Mouse (Mus musculus): ENCODE results near the gene Gsdmc3. TPM values are rescaled to one million over a fixed set of nuclear protein-coding genes. Genes with fewer than 3 reads are reported as not detected.
"Not testable (repeated sequence)": the region's sequence is repeated elsewhere in the genome, so short reads cannot be mapped to it uniquely, and the experiment has no call there.

The Gsdmc3 gene
- not detected in 2 replicates for polyA plus RNA-seq (2014; fragmentation: Nextera tagmentation; extraction: Ambion mirVana)

GRCm38 (mm10) chr15:63878458-63878857 is at the start of gene Gsdmc3:
Gene Gsdmc3 (minus strand): TSS chr15:63878558.
- not testable (repeated sequence) for ATAC-seq (ENCODE audit: low FRiP score); H3K9ac ChIP-seq (ENCODE audit: low read depth, low read length); H3K4me2 ChIP-seq (replicated peaks; ENCODE audit: low read depth, low read length); H3K9me3 ChIP-seq (ENCODE audit: control insufficient read depth, low read length); H3K36me3 ChIP-seq (ENCODE audit: control insufficient read depth, insufficient read depth, low read length); DNase-seq (ENCODE audit: low spot score); H3K27me3 ChIP-seq (ENCODE audit: control insufficient read depth, insufficient read depth, low read length); H3K4me1 ChIP-seq (replicated peaks; ENCODE audit: control insufficient read depth, insufficient read depth, low read length); H3K4me3 ChIP-seq (ENCODE audit: low read depth, low read length); H3K27ac ChIP-seq (ENCODE audit: low read depth, low read length)
- WGBS = 86% methylated on average over 1 of the region's 3 CpGs

GRCm38 (mm10) chr15:63926201-63926600 is 47.8 kb upstream of the Gsdmc3 start:
- H3K9ac ChIP-seq (ENCODE audit: low read depth, low read length) = no peak overlapping the region
- H3K27ac ChIP-seq (ENCODE audit: low read depth, low read length) = no peak overlapping the region
- ATAC-seq (ENCODE audit: low FRiP score) = no peak
- 90% methylated on average over 3 of the region's 3 CpGs for WGBS
- no peaks in the 10 kb centered on the region for H3K4me1 ChIP-seq (replicated peaks; ENCODE audit: control insufficient read depth, insufficient read depth, low read length)
- DNase-seq (ENCODE audit: low spot score) = no peak
- no peaks in the 10 kb centered on the region for H3K27me3 ChIP-seq (ENCODE audit: control insufficient read depth, insufficient read depth, low read length)
- H3K4me3 ChIP-seq (ENCODE audit: low read depth, low read length) = no peak overlapping the region
- H3K9me3 ChIP-seq (ENCODE audit: control insufficient read depth, low read length) = no peaks in the 10 kb centered on the region
- H3K4me2 ChIP-seq (replicated peaks; ENCODE audit: low read depth, low read length) = no peak overlapping the region
- H3K36me3 ChIP-seq (ENCODE audit: control insufficient read depth, insufficient read depth, low read length) = no peaks in the 10 kb centered on the region

- Histone ChIP-seq H3K4me1 (replicated peaks; ENCODE audit: control insufficient read depth, insufficient read depth, low read length) (no peaks in the 10 kb centered on the region), H3K27me3 (ENCODE audit: control insufficient read depth, insufficient read depth, low read length) (no peaks in the 10 kb centered on the region), H3K27ac (ENCODE audit: low read depth, low read length) (no peak overlapping the region), H3K4me3 (ENCODE audit: low read depth, low read length) (no peak overlapping the region), H3K4me2 (replicated peaks; ENCODE audit: low read depth, low read length) (no peak overlapping the region), H3K36me3 (ENCODE audit: control insufficient read depth, insufficient read depth, low read length) (no peaks in the 10 kb centered on the region), H3K9me3 (ENCODE audit: control insufficient read depth, low read length) (no peaks in the 10 kb centered on the region), H3K9ac (ENCODE audit: low read depth, low read length) (no peak overlapping the region)
- WGBS = 100% methylated on average over 1 of the region's 1 CpGs
- ATAC-seq (ENCODE audit: low FRiP score) (no peak), DNase-seq (ENCODE audit: low spot score) (no peak)
Measured at GRCm38 (mm10) chr15:63924484-63924883, 46.1 kb upstream of the Gsdmc3 start.

GRCm38 (mm10) chr15:63921618-63922017 is 43.3 kb upstream of the Gsdmc3 start:
- H3K27me3 ChIP-seq (ENCODE audit: control insufficient read depth, insufficient read depth, low read length); H3K4me3 ChIP-seq (ENCODE audit: low read depth, low read length); H3K4me1 ChIP-seq (replicated peaks; ENCODE audit: control insufficient read depth, insufficient read depth, low read length); H3K27ac ChIP-seq (ENCODE audit: low read depth, low read length); ATAC-seq (ENCODE audit: low FRiP score); DNase-seq (ENCODE audit: low spot score); H3K36me3 ChIP-seq (ENCODE audit: control insufficient read depth, insufficient read depth, low read length); H3K9ac ChIP-seq (ENCODE audit: low read depth, low read length); H3K4me2 ChIP-seq (replicated peaks; ENCODE audit: low read depth, low read length); H3K9me3 ChIP-seq (ENCODE audit: control insufficient read depth, low read length): not testable (repeated sequence)
- 96% methylated on average over 2 of the region's 5 CpGs for WGBS

- not testable (repeated sequence) for H3K4me1 ChIP-seq (replicated peaks; ENCODE audit: control insufficient read depth, insufficient read depth, low read length); H3K4me2 ChIP-seq (replicated peaks; ENCODE audit: low read depth, low read length); H3K4me3 ChIP-seq (ENCODE audit: low read depth, low read length); H3K27me3 ChIP-seq (ENCODE audit: control insufficient read depth, insufficient read depth, low read length); H3K9me3 ChIP-seq (ENCODE audit: control insufficient read depth, low read length); ATAC-seq (ENCODE audit: low FRiP score); H3K36me3 ChIP-seq (ENCODE audit: control insufficient read depth, insufficient read depth, low read length); H3K27ac ChIP-seq (ENCODE audit: low read depth, low read length); DNase-seq (ENCODE audit: low spot score); H3K9ac ChIP-seq (ENCODE audit: low read depth, low read length)
- WGBS = 55% methylated on average over 1 of the region's 2 CpGs
Measured at GRCm38 (mm10) chr15:63919728-63920127, 41.4 kb upstream of the Gsdmc3 start.

- ATAC-seq (ENCODE audit: low FRiP score) = not testable (repeated sequence)
- 94% methylated on average over 4 of the region's 4 CpGs for WGBS
Measured at GRCm38 (mm10) chr15:63916584-63916983, 38.2 kb upstream of the Gsdmc3 start.

GRCm38 (mm10) chr15:63912197-63912596 is 33.8 kb upstream of the Gsdmc3 start, which contains the start of gene Gsdmc4:
Gene Gsdmc4 (minus strand): TSS chr15:63912297.
- H3K36me3 ChIP-seq (ENCODE audit: control insufficient read depth, insufficient read depth, low read length); H3K27me3 ChIP-seq (ENCODE audit: control insufficient read depth, insufficient read depth, low read length); H3K4me1 ChIP-seq (replicated peaks; ENCODE audit: control insufficient read depth, insufficient read depth, low read length); H3K9me3 ChIP-seq (ENCODE audit: control insufficient read depth, low read length); DNase-seq (ENCODE audit: low spot score); H3K9ac ChIP-seq (ENCODE audit: low read depth, low read length); H3K4me2 ChIP-seq (replicated peaks; ENCODE audit: low read depth, low read length); H3K27ac ChIP-seq (ENCODE audit: low read depth, low read length); ATAC-seq (ENCODE audit: low FRiP score); H3K4me3 ChIP-seq (ENCODE audit: low read depth, low read length): not testable (repeated sequence)
- WGBS = 90% methylated on average over 2 of the region's 2 CpGs

More at GRCm38 (mm10) chr15:63916584-63916983, 38.2 kb upstream of the Gsdmc3 start:
- not testable (repeated sequence) for H3K4me3 ChIP-seq (ENCODE audit: low read depth, low read length); H3K27ac ChIP-seq (ENCODE audit: low read depth, low read length); H3K9ac ChIP-seq (ENCODE audit: low read depth, low read length); H3K4me2 ChIP-seq (replicated peaks; ENCODE audit: low read depth, low read length); DNase-seq (ENCODE audit: low spot score); H3K27me3 ChIP-seq (ENCODE audit: control insufficient read depth, insufficient read depth, low read length); H3K36me3 ChIP-seq (ENCODE audit: control insufficient read depth, insufficient read depth, low read length); H3K9me3 ChIP-seq (ENCODE audit: control insufficient read depth, low read length); H3K4me1 ChIP-seq (replicated peaks; ENCODE audit: control insufficient read depth, insufficient read depth, low read length)

- not testable (repeated sequence) for DNase-seq (ENCODE audit: low spot score); H3K27ac ChIP-seq (ENCODE audit: low read depth, low read length); H3K27me3 ChIP-seq (ENCODE audit: control insufficient read depth, insufficient read depth, low read length); H3K4me2 ChIP-seq (replicated peaks; ENCODE audit: low read depth, low read length); ATAC-seq (ENCODE audit: low FRiP score); H3K9me3 ChIP-seq (ENCODE audit: control insufficient read depth, low read length); H3K9ac ChIP-seq (ENCODE audit: low read depth, low read length); H3K4me1 ChIP-seq (replicated peaks; ENCODE audit: control insufficient read depth, insufficient read depth, low read length); H3K36me3 ChIP-seq (ENCODE audit: control insufficient read depth, insufficient read depth, low read length); H3K4me3 ChIP-seq (ENCODE audit: low read depth, low read length)
Measured at GRCm38 (mm10) chr15:63909896-63910295, 31.5 kb upstream of the Gsdmc3 start.

GRCm38 (mm10) chr15:63895560-63896353 is 17.4 kb upstream of the Gsdmc3 start:
- not testable (repeated sequence) for ATAC-seq (ENCODE audit: low FRiP score); H3K9ac ChIP-seq (ENCODE audit: low read depth, low read length); H3K36me3 ChIP-seq (ENCODE audit: control insufficient read depth, insufficient read depth, low read length); H3K9me3 ChIP-seq (ENCODE audit: control insufficient read depth, low read length); H3K4me1 ChIP-seq (replicated peaks; ENCODE audit: control insufficient read depth, insufficient read depth, low read length); H3K4me2 ChIP-seq (replicated peaks; ENCODE audit: low read depth, low read length); H3K4me3 ChIP-seq (ENCODE audit: low read depth, low read length); H3K27me3 ChIP-seq (ENCODE audit: control insufficient read depth, insufficient read depth, low read length); H3K27ac ChIP-seq (ENCODE audit: low read depth, low read length)
- peak; percentile 50 for DNase-seq (ENCODE audit: low spot score)
- WGBS = 42% methylated on average over 9 of the region's 9 CpGs

Data from hindbrain, embryonic 11.5 days (tissue).